Mouse (Mus musculus) erythroblast, embryonic 14.5 days (primary cell): Measurements from ENCODE around the gene Chp2. TPM values are rescaled to one million over a fixed set of nuclear protein-coding genes. Genes with fewer than 3 reads are reported as not detected.

Experiments used
- H3K27me3 ChIP-seq: 2 replicates; pipeline ENCODE4 v1.6.1; 2012; ENCODE audit warnings: inconsistent platforms; ENCODE audit not compliant: control insufficient read depth
- H3K36me3 ChIP-seq: 2 replicates; pipeline ENCODE4 v1.6.1; 2012; ENCODE audit warnings: mild to moderate bottlenecking, inconsistent platforms; ENCODE audit not compliant: control insufficient read depth
- H3K4me1 ChIP-seq: 2 replicates; pipeline ENCODE4 v1.6.1; 2012; ENCODE audit warnings: inconsistent platforms; ENCODE audit not compliant: control insufficient read depth
- H3K4me3 ChIP-seq: replicated peaks from 2 replicates; pipeline ENCODE3; 2012; ENCODE audit warnings: moderate library complexity, mild to moderate bottlenecking, inconsistent platforms
- H3K9me3 ChIP-seq: 2 replicates; pipeline ENCODE4 v1.6.1; 2012; ENCODE audit warnings: low read length, inconsistent platforms, mixed read lengths; ENCODE audit not compliant: control insufficient read depth
- GATA1 ChIP-seq: IDR thresholded peaks from 2 replicates; pipeline ENCODE4 v1.6.1; 2012; ENCODE audit warnings: low read length, inconsistent platforms, mixed read lengths
- TAL1 ChIP-seq: IDR thresholded peaks from 3 replicates; pipeline ENCODE4 v1.6.1; 2012; ENCODE audit warnings: low read length, inconsistent platforms, mixed read lengths
- polyA plus RNA-seq: library from polyadenylated mRNA; stranded (reverse); fragments of >175 nt; gene quantifications from 2 replicates; pipeline ENCODE4 v1.2.3, GENCODE M21; 2012

Gene Chp2
- polyA plus RNA-seq, 1 experiment = not detected

DNA sequence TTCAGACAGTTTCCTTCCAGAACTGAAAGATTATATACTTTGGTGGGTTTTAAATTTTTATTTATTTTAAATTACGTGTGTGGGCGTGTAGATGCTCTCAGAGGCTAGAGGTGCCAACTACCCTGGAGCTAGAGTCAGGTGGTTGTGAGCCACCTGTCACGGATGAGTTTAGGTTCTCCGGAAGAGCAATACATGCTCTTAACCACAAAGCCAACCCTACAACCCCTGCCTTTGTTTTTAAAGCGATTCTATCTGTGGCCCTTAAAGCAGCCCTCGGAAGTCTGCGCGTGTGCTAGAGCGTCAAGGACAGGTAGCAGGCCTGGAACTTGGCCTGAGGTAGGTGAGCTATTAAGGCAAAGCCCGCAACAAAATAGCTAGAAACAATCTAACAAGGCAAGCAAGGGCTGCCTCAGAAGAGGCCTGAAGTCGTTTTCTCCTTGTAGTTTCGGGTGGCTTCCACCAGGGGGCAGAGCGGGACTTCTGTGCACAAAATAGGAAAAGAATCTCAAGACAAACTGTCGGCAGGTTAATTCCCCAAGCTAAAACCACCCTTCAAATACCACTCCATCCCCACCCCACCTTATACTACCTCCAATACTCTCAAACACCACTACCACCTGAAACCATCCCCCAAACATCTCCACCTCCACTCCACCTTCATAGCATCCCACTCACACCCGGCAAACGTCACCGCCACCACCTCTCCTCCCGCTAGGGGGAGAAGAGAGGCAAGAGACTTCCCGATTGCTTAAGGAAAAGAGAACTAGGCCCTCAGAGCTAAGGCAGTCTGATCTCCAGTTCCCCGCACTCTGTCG is 32.1 kb downstream of the Chp2 start:
- H3K4me1 ChIP-seq = no peaks in the 10 kb centered on the region
- no peak overlapping the region for H3K4me3 ChIP-seq
- no peaks in the 10 kb centered on the region for H3K27me3 ChIP-seq
- no peaks in the 10 kb centered on the region for H3K36me3 ChIP-seq
- no peaks in the 10 kb centered on the region for H3K9me3 ChIP-seq
- TF ChIP-seq GATA1 (no peak), TAL1 (no peak)

DNA sequence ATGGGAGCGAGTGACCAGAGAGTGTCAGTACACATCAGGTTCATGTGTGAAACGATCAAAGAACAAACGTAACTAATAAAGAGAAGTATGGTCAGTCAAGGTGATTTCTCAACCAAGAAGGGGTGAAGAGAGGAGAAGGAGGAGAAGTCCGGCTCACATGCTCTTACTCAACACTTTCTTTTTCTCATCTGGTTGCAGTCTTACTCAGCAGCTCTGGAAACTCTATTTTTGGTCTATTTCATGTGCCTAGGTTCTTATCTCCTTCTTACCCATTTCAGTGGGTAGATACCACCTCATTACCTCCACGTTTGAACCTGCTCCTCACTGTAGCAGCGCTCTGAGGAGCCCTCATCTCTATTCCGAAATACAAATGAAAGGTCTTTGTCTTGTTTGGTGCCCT is 37.4 kb downstream of the Chp2 start:
- TF ChIP-seq TAL1 (no peak), GATA1 (no peak)
- H3K27me3 ChIP-seq = no peaks in the 10 kb centered on the region
- H3K4me3 ChIP-seq = no peak overlapping the region
- H3K4me1 ChIP-seq = no peaks in the 10 kb centered on the region
- H3K36me3 ChIP-seq = no peaks in the 10 kb centered on the region
- H3K9me3 ChIP-seq = no peaks in the 10 kb centered on the region

DNA sequence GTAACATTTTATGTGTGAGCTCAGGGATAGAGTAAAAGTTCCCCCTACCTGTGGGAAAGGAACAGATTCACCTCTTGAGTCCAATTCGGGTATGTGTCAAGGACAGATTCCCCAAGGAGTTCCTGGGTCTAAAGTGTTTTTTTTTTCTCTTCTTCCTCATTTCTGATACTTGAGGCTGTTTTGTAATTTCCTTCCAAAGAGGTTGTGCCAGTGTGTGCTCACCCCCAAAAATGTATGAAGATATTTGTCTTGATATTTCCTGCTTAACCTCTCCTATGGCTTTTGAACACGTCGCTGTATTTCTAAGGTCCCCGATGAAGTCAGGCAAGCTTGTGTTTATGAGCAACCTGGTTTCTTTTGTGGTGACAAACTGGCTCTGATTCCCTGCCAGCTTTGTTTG is 39.2 kb downstream of the Chp2 start:
- Histone ChIP-seq H3K9me3 (no peaks in the 10 kb centered on the region), H3K36me3 (no peaks in the 10 kb centered on the region), H3K4me1 (no peaks in the 10 kb centered on the region), H3K4me3 (no peak overlapping the region), H3K27me3 (no peaks in the 10 kb centered on the region)
- TF ChIP-seq TAL1 = no peak
- no peak for TF ChIP-seq GATA1

DNA sequence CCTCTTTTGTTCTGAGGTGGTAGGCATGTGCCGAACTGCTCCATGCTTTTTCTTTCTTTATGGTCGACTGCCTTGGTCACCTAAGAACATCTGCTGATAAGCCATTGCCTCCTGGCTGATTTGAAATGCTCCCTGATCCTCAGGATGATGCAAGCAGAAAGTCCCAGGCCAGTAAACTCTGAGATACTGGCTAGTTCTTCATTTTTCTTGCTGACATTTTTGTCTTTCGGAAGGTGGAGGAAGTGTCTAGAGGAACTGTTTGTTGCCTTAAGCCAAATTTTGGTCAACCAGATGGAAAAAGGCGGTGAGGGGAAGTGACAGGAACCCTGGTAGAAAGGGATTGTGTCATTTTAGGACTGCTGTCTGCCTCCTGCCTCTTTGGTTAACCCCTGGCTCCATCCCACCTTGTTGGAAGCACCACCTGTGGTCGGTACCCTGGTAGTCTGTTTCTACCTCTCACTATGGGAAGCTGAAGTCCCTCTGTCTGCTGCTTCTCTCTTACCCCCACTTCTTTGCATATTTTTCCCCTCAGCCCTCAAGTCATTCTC is 40.8 kb downstream of the Chp2 start:
- TF ChIP-seq GATA1 = no peak
- no peak for TF ChIP-seq TAL1
- no peaks in the 10 kb centered on the region for H3K36me3 ChIP-seq
- no peaks in the 10 kb centered on the region for H3K9me3 ChIP-seq
- H3K4me3 ChIP-seq = no peak overlapping the region
- no peaks in the 10 kb centered on the region for H3K27me3 ChIP-seq
- H3K4me1 ChIP-seq = no peaks in the 10 kb centered on the region

DNA sequence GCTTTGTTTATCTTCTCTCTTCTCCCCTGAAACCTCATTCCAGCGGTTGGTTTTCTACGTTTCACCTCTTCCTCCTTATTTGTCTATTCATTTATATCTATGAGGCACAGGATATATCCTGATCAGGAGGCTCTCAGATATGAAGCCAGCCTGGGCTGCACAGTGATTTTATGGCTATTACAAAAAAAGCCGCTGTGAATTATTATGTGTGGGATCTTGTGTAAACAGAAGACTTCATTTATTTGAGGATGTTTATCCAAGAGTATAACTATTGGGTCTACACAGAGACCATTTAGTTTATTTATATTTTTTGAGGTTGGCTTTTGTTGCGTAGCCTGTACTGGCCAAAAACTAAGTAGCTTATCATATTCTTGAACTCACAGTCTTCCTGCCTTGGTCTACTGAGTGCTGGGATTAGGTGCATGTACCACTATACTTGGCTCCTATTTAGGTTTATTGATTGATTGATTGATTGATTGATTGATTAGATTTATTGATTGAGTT is 49.7 kb downstream of the Chp2 start:
- H3K4me1 ChIP-seq = no peaks in the 10 kb centered on the region
- H3K4me3 ChIP-seq = no peak overlapping the region
- H3K27me3 ChIP-seq = no peaks in the 10 kb centered on the region
- H3K36me3 ChIP-seq = no peaks in the 10 kb centered on the region
- no peaks in the 10 kb centered on the region for H3K9me3 ChIP-seq
- no peak for TF ChIP-seq TAL1
- TF ChIP-seq GATA1 = no peak

DNA sequence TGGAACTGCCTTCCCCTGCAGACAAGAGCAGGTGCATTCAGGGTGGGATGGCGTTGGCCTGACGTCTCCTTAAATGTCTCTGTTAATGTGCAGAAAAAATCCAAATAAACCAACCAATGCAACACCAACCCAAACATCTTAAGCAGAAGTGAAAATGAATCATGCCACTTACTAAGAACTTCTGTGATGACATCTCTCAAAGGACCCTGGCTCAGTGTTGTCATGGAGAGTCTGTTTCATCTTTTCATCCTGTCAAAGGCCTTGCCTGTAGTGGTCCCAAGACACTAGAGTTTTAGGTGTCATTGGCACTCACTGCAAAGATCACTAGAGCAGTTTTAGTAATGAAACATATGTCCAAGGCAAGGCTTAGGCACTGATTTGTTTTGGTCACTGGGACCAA is 53.0 kb downstream of the Chp2 start:
- Histone ChIP-seq H3K36me3 (no peaks in the 10 kb centered on the region), H3K4me1 (no peaks in the 10 kb centered on the region), H3K27me3 (no peaks in the 10 kb centered on the region), H3K4me3 (no peak overlapping the region), H3K9me3 (no peaks in the 10 kb centered on the region)
- TF ChIP-seq TAL1 (no peak), GATA1 (no peak)

Other genes with a start within 250 kb of the Chp2 start
- 0.47 and 0.48 TPM in 2 replicates for gene Cog7, start 237.8 kb upstream of the Chp2 start, polyA plus RNA-seq
- gene Gga2, start 198.3 kb upstream of the Chp2 start, polyA plus RNA-seq = 2.7 and 2.9 TPM in 2 replicates
- 0.71 and 0.78 TPM in 2 replicates for gene Ubfd1, start 152.3 kb upstream of the Chp2 start, polyA plus RNA-seq
- gene Ears2, start 152.2 kb upstream of the Chp2 start, polyA plus RNA-seq = 0.10 and 0.21 TPM in 2 replicates
- 79.8 and 110 TPM in 2 replicates for gene Ndufab1, start 117.6 kb upstream of the Chp2 start, polyA plus RNA-seq
- gene Palb2, start 86.5 kb upstream of the Chp2 start, polyA plus RNA-seq = 0.18 and 0.21 TPM in 2 replicates
- 0.54 and 0.77 TPM in 2 replicates for gene Dctn5, start 86.5 kb upstream of the Chp2 start, polyA plus RNA-seq
- gene Plk1, start 60.1 kb upstream of the Chp2 start, polyA plus RNA-seq = 37.3 and 43.1 TPM in 2 replicates
- gene Ern2, start 33.3 kb upstream of the Chp2 start, polyA plus RNA-seq = not detected in 2 replicates
- 0.04 TPM in 1 of 2 replicates, not detected in the other for gene Prkcb, start 69.3 kb downstream of the Chp2 start, polyA plus RNA-seq